Mouse (Mus musculus): ENCODE results near the gene Prm1. TPM values are rescaled to one million over a fixed set of nuclear protein-coding genes. Genes with fewer than 3 reads are reported as not detected.
A peak's percentile ranks its signal among the peaks of the same experiment; 100 is the strongest.

Gene Prm1
- polyA plus RNA-seq, 1 experiment from 2014 or later = 0.50 TPM

- ATAC-seq (ENCODE audit: insufficient number of reproducible peaks, low FRiP score, low TSS enrichment, low read depth) = no peak
- Histone ChIP-seq H3K27ac (peak overlapping the region; percentile 100), H3K4me3 (no peak overlapping the region), H3K27me3 (no peaks in the 10 kb centered on the region), H3K9me3 (no peaks in the 10 kb centered on the region), H3K4me1 (peaks cover 47% of the 10 kb centered on the region), H3K9ac (no peak overlapping the region), H3K4me2 (peak overlapping the region; percentile 80), H3K36me3 (no peaks in the 10 kb centered on the region)
- WGBS = 54% methylated on average over 4 of the region's 4 CpGs
These were observed 18.7 kb downstream of the Prm1 start for GRCm38 (mm10) chr16:10786782-10787547.

DNA sequence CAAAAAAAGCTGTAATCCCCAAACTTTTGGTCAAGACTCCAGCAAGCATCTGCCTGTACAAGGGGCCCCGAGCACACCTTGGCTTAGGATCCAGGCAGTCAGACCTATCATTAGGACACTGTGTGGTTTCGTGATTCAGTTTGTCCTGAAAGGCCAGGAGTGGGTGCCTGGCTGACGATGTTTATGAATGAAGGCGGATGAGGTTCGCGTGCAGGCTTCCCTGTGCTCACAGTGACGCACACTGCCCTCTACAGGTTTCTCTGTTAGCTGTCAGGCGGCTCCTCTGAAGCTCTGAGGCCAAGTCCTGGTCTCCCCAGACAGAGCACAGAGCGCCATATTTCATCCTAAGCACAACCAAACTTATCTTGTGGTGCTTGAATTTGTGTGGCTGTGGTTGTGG, 19.4 kb downstream of the Prm1 start:
- Histone ChIP-seq H3K27ac (peak overlapping the region; percentile 100), H3K9ac (peak overlapping the region; percentile 80), H3K4me3 (peak overlapping the region; percentile 85), H3K9me3 (no peaks in the 10 kb centered on the region), H3K36me3 (no peaks in the 10 kb centered on the region), H3K4me1 (peaks cover 54% of the 10 kb centered on the region), H3K27me3 (no peaks in the 10 kb centered on the region), H3K4me2 (peak overlapping the region; percentile 80)
- 0 out of 2 replicates have a peak, but pooled peaks have one; percentile 2 for ATAC-seq (ENCODE audit: insufficient number of reproducible peaks, low FRiP score, low TSS enrichment, low read depth)
- WGBS = under 1% methylated on average over 9 of the region's 9 CpGs

DNA sequence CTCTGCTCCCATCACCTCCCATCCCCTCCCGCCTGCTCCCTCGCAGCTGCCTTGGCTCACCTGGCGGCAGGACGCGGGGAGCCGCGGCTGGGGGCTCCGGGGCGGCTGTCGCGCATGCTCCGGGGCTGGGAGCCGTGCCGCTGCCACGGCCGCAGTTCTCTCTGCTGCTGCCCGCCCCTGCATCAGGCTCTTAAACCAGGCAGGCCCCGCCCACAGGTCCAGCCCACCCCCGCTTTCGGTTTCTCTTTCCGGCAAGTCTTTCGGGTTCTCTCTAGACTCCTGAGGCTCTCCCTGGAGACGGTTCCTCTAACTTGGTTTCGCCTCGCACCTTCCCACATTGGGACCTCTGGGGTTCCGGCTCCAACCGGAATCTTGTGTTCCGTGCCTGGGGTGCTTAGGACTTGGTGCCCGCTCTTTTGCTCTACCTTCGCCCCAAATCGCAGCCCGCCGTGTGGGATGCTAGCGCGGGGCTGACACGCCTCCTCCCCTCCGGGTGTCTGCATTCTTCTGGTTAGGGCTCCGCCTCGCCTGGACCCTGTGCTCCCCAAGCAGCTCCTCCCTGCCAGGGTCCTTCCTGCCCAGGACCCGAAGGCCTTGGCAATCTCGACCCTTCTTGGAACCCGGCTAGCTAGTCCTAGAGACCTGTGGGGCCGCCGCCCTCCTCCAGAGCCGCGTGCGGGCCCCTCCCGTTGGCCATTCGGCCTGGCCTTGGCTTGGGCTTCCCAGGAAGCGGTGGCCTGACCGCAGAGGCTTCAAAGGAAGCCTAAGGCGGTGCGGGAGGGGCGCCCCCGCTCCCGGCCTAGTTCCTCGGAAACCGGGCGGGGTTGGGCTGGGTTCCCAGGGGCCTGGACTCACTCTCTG, 20.0 kb downstream of the Prm1 start, which contains the start of gene Socs1:
Socs1 (minus strand) TSS at position 166 of the 861 bp plus-strand sequence.
- peak within 1 kb of the TSS; percentile 80 for H3K9ac ChIP-seq
- peak within 1 kb of the TSS; percentile 100 for H3K27ac ChIP-seq
- peak within 1 kb of the TSS; percentile 85 for H3K4me3 ChIP-seq
- H3K4me1 ChIP-seq = peaks cover 60% of the 10 kb centered on the region
- H3K4me2 ChIP-seq = peak within 1 kb of the TSS; percentile 80
- H3K9me3 ChIP-seq = no peaks in the 10 kb centered on the region
- no peaks in the 10 kb centered on the region for H3K27me3 ChIP-seq
- H3K36me3 ChIP-seq = no peaks in the 10 kb centered on the region
- under 1% methylated on average over 59 of the region's 59 CpGs for whole genome bisulfite sequencing
- ATAC-seq (ENCODE audit: insufficient number of reproducible peaks, low FRiP score, low TSS enrichment, low read depth) = peak; percentile 88

DNA sequence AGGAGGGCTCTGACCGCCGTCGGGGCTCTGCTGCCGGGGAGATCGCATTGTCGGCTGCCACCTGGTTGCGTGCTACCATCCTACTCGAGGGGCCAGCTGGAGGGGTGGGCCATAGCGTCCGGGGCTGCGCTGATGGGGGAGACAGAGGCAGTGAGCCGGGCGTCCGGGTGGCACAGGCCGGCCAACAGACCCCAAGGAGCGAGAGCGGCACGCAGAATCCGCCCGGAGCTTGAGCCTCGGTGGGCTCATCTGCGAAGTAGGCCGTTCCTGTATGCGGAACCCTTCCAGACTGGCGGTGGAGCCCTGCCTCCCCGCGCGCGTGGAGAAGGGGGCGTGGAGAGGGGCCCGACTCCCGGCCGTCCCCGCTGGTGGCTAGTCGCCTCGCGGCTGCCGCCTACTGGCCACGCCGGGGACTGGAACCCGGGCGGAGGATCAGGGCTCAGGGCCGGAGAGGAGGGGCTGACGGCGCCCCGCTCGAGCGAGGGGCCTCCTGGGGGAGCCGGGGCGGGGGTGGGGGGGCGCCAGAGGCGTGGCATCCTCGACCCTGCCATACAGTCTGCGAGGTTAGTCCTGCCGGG, 20.8 kb downstream of the Prm1 start:
- peak overlapping the region; percentile 80 for H3K9ac ChIP-seq
- peak overlapping the region; percentile 85 for H3K4me3 ChIP-seq
- no peaks in the 10 kb centered on the region for H3K27me3 ChIP-seq
- no peaks in the 10 kb centered on the region for H3K9me3 ChIP-seq
- peak; percentile 87 for ATAC-seq (ENCODE audit: insufficient number of reproducible peaks, low FRiP score, low TSS enrichment, low read depth)
- peaks cover 66% of the 10 kb centered on the region for H3K4me1 ChIP-seq
- peak overlapping the region; percentile 100 for H3K27ac ChIP-seq
- H3K36me3 ChIP-seq = no peaks in the 10 kb centered on the region
- WGBS = under 1% methylated on average over 54 of the region's 55 CpGs
- peak overlapping the region; percentile 80 for H3K4me2 ChIP-seq

GRCm38 (mm10) chr16:10783883-10784792, 21.5 kb downstream of the Prm1 start:
- H3K4me2 ChIP-seq = peak overlapping the region; percentile 80
- no peak for ATAC-seq (ENCODE audit: insufficient number of reproducible peaks, low FRiP score, low TSS enrichment, low read depth)
- WGBS = 1% methylated on average over 81 of the region's 81 CpGs

GRCm38 (mm10) chr16:10783451-10783850, 22.2 kb downstream of the Prm1 start:
- whole genome bisulfite sequencing = 38% methylated on average over 8 of the region's 8 CpGs
- peak overlapping the region; percentile 14; the same call in 1 of the 2 replicates for H3K9ac ChIP-seq
- no peak for ATAC-seq (ENCODE audit: insufficient number of reproducible peaks, low FRiP score, low TSS enrichment, low read depth)
- H3K36me3 ChIP-seq = no peaks in the 10 kb centered on the region
- H3K9me3 ChIP-seq = no peaks in the 10 kb centered on the region
- H3K27me3 ChIP-seq = no peaks in the 10 kb centered on the region
- peak overlapping the region; percentile 100 for H3K27ac ChIP-seq
- peak overlapping the region; percentile 85 for H3K4me3 ChIP-seq
- H3K4me1 ChIP-seq = peaks cover 66% of the 10 kb centered on the region
- peak overlapping the region; percentile 80 for H3K4me2 ChIP-seq

More at GRCm38 (mm10) chr16:10783883-10784792, 21.5 kb downstream of the Prm1 start:
- H3K4me3 ChIP-seq = peak overlapping the region; percentile 85
- peak overlapping the region; percentile 100 for H3K27ac ChIP-seq
- no peaks in the 10 kb centered on the region for H3K9me3 ChIP-seq
- H3K36me3 ChIP-seq = no peaks in the 10 kb centered on the region
- peak overlapping the region; percentile 80 for H3K9ac ChIP-seq
- peaks cover 66% of the 10 kb centered on the region for H3K4me1 ChIP-seq
- H3K27me3 ChIP-seq = no peaks in the 10 kb centered on the region

- WGBS = 18% methylated on average over 1 of the region's 1 CpGs
- peak overlapping the region; percentile 64 for H3K27ac ChIP-seq
These were observed 22.5 kb downstream of the Prm1 start for GRCm38 (mm10) chr16:10783152-10783434.

GRCm38 (mm10) chr16:10782377-10783151, 23.1 kb downstream of the Prm1 start:
- no peak overlapping the region for H3K9ac ChIP-seq
- 41% methylated on average over 6 of the region's 6 CpGs for WGBS

More at GRCm38 (mm10) chr16:10783152-10783434, 22.5 kb downstream of the Prm1 start:
- Histone ChIP-seq H3K9ac (peak overlapping the region; percentile 14; the same call in 1 of the 2 replicates), H3K4me1 (peaks cover 64% of the 10 kb centered on the region), H3K27me3 (no peaks in the 10 kb centered on the region), H3K36me3 (no peaks in the 10 kb centered on the region), H3K9me3 (no peaks in the 10 kb centered on the region), H3K4me3 (peak overlapping the region; percentile 85), H3K4me2 (peak overlapping the region; percentile 80)
- ATAC-seq (ENCODE audit: insufficient number of reproducible peaks, low FRiP score, low TSS enrichment, low read depth) = no peak

GRCm38 (mm10) chr16:10781862-10782371, 23.7 kb downstream of the Prm1 start:
- Histone ChIP-seq H3K4me1 (peaks cover 58% of the 10 kb centered on the region), H3K9ac (no peak overlapping the region), H3K4me3 (peak overlapping the region; percentile 85; the same call in 1 of the 2 replicates), H3K36me3 (no peaks in the 10 kb centered on the region), H3K9me3 (no peaks in the 10 kb centered on the region), H3K27ac (peak overlapping the region; percentile 58), H3K4me2 (peak overlapping the region; percentile 80), H3K27me3 (no peaks in the 10 kb centered on the region)
- 25% methylated on average over 9 of the region's 9 CpGs for WGBS
- ATAC-seq (ENCODE audit: insufficient number of reproducible peaks, low FRiP score, low TSS enrichment, low read depth) = no peak

More at GRCm38 (mm10) chr16:10782377-10783151, 23.1 kb downstream of the Prm1 start:
- Histone ChIP-seq H3K27me3 (no peaks in the 10 kb centered on the region), H3K27ac (peak overlapping the region; percentile 64), H3K4me2 (peak overlapping the region; percentile 80), H3K4me3 (peak overlapping the region; percentile 85), H3K36me3 (no peaks in the 10 kb centered on the region), H3K9me3 (no peaks in the 10 kb centered on the region), H3K4me1 (peaks cover 64% of the 10 kb centered on the region)
- no peak for ATAC-seq (ENCODE audit: insufficient number of reproducible peaks, low FRiP score, low TSS enrichment, low read depth)

DNA sequence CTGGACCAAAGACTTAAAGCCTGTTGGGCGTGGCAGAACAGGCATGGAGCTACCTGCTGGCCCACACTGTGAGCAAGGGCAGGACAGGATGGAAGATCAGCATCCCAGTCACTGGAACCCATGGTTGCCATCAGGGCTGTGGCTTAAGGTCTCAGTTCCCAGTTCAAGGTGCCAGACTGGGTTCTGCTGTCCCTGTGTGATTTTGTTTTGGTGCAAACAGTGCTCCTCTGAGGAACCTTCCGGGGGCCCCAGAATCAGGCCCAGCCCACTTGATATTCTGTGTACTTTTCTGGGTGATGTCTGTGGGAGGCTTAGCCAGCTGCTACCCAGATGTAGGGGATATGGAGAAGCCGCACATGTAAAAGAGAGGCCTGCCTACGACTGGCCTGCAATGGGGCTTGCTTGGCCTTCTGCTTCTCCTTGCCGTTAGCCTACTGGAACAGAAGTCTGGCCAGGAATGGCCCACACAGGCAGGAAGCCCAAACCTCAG, 25.0 kb downstream of the Prm1 start:
- no peak for ATAC-seq (ENCODE audit: insufficient number of reproducible peaks, low FRiP score, low TSS enrichment, low read depth)
- Histone ChIP-seq H3K36me3 (no peaks in the 10 kb centered on the region), H3K4me1 (peaks cover 49% of the 10 kb centered on the region), H3K9ac (0 out of 2 replicates have a peak overlapping the region, but pooled peaks have one; percentile 14), H3K9me3 (no peaks in the 10 kb centered on the region), H3K27ac (peak overlapping the region; percentile 58), H3K4me2 (no peak overlapping the region), H3K4me3 (no peak overlapping the region), H3K27me3 (no peaks in the 10 kb centered on the region)
- WGBS = 47% methylated on average over 5 of the region's 5 CpGs

Measured in limb, embryonic 15.5 days (tissue).